Mouse (Mus musculus): ENCODE results near the gene Itih2. TPM values are rescaled to one million over a fixed set of nuclear protein-coding genes. Genes with fewer than 3 reads are reported as not detected.

Gene Itih2
- polyA plus RNA-seq, 1 experiment = 0.23 TPM

DNA sequence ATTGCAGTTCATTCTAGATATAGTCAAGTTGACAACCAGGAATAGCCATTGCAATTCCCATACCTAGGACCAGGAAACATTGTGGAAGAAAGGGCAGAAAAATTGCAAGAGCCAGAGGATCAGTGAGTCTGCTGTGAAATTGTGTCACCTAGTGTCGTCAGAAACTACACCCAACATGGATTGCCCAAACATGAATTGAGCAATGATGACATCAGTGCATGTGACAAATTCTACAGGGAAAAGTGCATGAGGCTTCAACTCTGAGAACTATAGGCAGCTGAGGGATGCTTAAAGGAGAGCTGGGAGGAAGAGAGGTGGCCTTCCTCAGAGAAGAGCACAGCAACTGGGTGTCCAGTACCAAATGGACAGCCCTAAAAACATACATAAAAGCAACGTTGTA lies 6.1 kb upstream of the Itih2 start:
- Histone ChIP-seq H3K36me3 (ENCODE audit: control insufficient read depth, insufficient read depth, low read length) (no peaks in the 10 kb centered on the region), H3K4me1 (replicated peaks; ENCODE audit: control insufficient read depth, insufficient read depth, low read length) (no peaks in the 10 kb centered on the region), H3K27ac (ENCODE audit: control insufficient read depth, insufficient read depth, low read length) (no peak overlapping the region), H3K4me3 (ENCODE audit: control insufficient read depth, insufficient read depth, low read length) (no peak overlapping the region), H3K27me3 (ENCODE audit: control insufficient read depth, insufficient read depth, low read length) (no peaks in the 10 kb centered on the region)
- WGBS = 92% methylated on average over 2 of the region's 2 CpGs
- no peak for DNase-seq
- TF ChIP-seq POLR2A (IDR thresholded peaks at IDR 0.05; ENCODE audit: control insufficient read depth, extremely low read depth, insufficient read depth, low read length, poor library complexity) (no peak), CTCF (IDR thresholded peaks at IDR 0.05; ENCODE audit: borderline replicate concordance, control insufficient read depth, extremely low read depth, insufficient read depth, low read length, poor library complexity) (no peak)

- no peak for TF ChIP-seq CTCF (IDR thresholded peaks at IDR 0.05; ENCODE audit: borderline replicate concordance, control insufficient read depth, extremely low read depth, insufficient read depth, low read length, poor library complexity)
- no peak for TF ChIP-seq POLR2A (IDR thresholded peaks at IDR 0.05; ENCODE audit: control insufficient read depth, extremely low read depth, insufficient read depth, low read length, poor library complexity)
- DNase-seq = no peak
- Histone ChIP-seq H3K27me3 (ENCODE audit: control insufficient read depth, insufficient read depth, low read length) (no peaks in the 10 kb centered on the region), H3K27ac (ENCODE audit: control insufficient read depth, insufficient read depth, low read length) (no peak overlapping the region), H3K4me1 (replicated peaks; ENCODE audit: control insufficient read depth, insufficient read depth, low read length) (no peaks in the 10 kb centered on the region), H3K36me3 (ENCODE audit: control insufficient read depth, insufficient read depth, low read length) (no peaks in the 10 kb centered on the region), H3K4me3 (ENCODE audit: control insufficient read depth, insufficient read depth, low read length) (no peak overlapping the region)
- 87% methylated on average over 6 of the region's 6 CpGs for WGBS
Measured at GRCm38 (mm10) chr2:10133941-10134340, 2.7 kb upstream of the Itih2 start.

GRCm38 (mm10) chr2:10132128-10132527 lies 932 bp upstream of the Itih2 start:
- H3K4me1 ChIP-seq (replicated peaks; ENCODE audit: control insufficient read depth, insufficient read depth, low read length) = no peaks in the 10 kb centered on the region
- no peak overlapping the region for H3K4me3 ChIP-seq (ENCODE audit: control insufficient read depth, insufficient read depth, low read length)
- H3K27ac ChIP-seq (ENCODE audit: control insufficient read depth, insufficient read depth, low read length) = no peak overlapping the region
- WGBS = 95% methylated on average over 1 of the region's 1 CpGs
- no peak for DNase-seq
- TF ChIP-seq CTCF (IDR thresholded peaks at IDR 0.05; ENCODE audit: borderline replicate concordance, control insufficient read depth, extremely low read depth, insufficient read depth, low read length, poor library complexity) (no peak), POLR2A (IDR thresholded peaks at IDR 0.05; ENCODE audit: control insufficient read depth, extremely low read depth, insufficient read depth, low read length, poor library complexity) (no peak)
- H3K36me3 ChIP-seq (ENCODE audit: control insufficient read depth, insufficient read depth, low read length) = no peaks in the 10 kb centered on the region
- no peaks in the 10 kb centered on the region for H3K27me3 ChIP-seq (ENCODE audit: control insufficient read depth, insufficient read depth, low read length)

- no peak for DNase-seq
- no peaks in the 10 kb centered on the region for H3K4me1 ChIP-seq (replicated peaks; ENCODE audit: control insufficient read depth, insufficient read depth, low read length)
- TF ChIP-seq POLR2A (IDR thresholded peaks at IDR 0.05; ENCODE audit: control insufficient read depth, extremely low read depth, insufficient read depth, low read length, poor library complexity) (no peak), CTCF (IDR thresholded peaks at IDR 0.05; ENCODE audit: borderline replicate concordance, control insufficient read depth, extremely low read depth, insufficient read depth, low read length, poor library complexity) (no peak)
- WGBS = 83% methylated on average over 8 of the region's 8 CpGs
- no peaks in the 10 kb centered on the region for H3K36me3 ChIP-seq (ENCODE audit: control insufficient read depth, insufficient read depth, low read length)
- H3K27me3 ChIP-seq (ENCODE audit: control insufficient read depth, insufficient read depth, low read length) = no peaks in the 10 kb centered on the region
- no peak overlapping the region for H3K27ac ChIP-seq (ENCODE audit: control insufficient read depth, insufficient read depth, low read length)
- no peak overlapping the region for H3K4me3 ChIP-seq (ENCODE audit: control insufficient read depth, insufficient read depth, low read length)
Measured at GRCm38 (mm10) chr2:10130341-10130990, 730 bp downstream of the Itih2 start.

DNA sequence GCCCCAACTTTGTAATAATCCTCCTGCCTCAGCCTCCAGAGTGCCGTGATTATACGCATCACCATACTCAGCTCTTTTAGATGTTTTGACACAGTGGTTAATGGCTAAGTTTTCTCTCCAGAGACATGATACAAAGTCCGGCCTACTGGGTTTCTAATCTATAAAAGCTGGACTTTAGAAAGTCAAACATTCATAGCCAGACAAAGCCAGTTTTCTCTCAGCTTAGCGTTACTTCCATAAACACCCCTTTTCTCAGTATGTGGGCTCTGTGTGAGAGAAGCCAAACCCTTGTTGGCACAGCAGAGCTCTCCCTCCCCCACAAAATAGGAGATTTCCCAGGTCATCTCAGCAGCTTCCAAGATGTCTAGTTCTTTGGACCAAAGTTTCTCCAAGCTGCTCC lies 2.6 kb downstream of the Itih2 start:
- Histone ChIP-seq H3K4me1 (replicated peaks; ENCODE audit: control insufficient read depth, insufficient read depth, low read length) (no peaks in the 10 kb centered on the region), H3K27ac (ENCODE audit: control insufficient read depth, insufficient read depth, low read length) (no peak overlapping the region), H3K36me3 (ENCODE audit: control insufficient read depth, insufficient read depth, low read length) (no peaks in the 10 kb centered on the region), H3K4me3 (ENCODE audit: control insufficient read depth, insufficient read depth, low read length) (no peak overlapping the region), H3K27me3 (ENCODE audit: control insufficient read depth, insufficient read depth, low read length) (no peaks in the 10 kb centered on the region)
- no peak for DNase-seq
- TF ChIP-seq POLR2A (IDR thresholded peaks at IDR 0.05; ENCODE audit: control insufficient read depth, extremely low read depth, insufficient read depth, low read length, poor library complexity) = no peak
- TF ChIP-seq CTCF (IDR thresholded peaks at IDR 0.05; ENCODE audit: borderline replicate concordance, control insufficient read depth, extremely low read depth, insufficient read depth, low read length, poor library complexity) = no peak
- WGBS = 96% methylated on average over 4 of the region's 4 CpGs

DNA sequence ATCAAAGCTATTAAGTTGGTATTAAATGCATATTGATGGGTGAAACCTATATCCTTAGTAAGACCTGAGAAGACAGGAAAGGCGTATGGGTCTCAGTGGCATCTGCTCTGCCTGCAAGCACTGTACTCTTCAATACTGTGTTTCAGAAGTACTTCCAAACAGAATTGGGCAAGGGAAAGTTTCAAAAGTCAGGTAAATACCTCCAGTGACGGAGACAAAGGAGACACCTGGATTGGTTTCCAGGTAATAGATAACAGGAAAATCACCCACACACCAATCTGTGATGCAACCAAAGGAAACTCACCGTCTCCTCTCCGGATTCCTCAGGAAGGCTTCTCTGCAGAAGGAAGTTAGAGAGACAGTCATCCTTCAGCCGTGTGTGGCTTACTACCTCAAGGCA lies 3.7 kb downstream of the Itih2 start:
- DNase-seq = no peak
- no peaks in the 10 kb centered on the region for H3K4me1 ChIP-seq (replicated peaks; ENCODE audit: control insufficient read depth, insufficient read depth, low read length)
- no peak overlapping the region for H3K27ac ChIP-seq (ENCODE audit: control insufficient read depth, insufficient read depth, low read length)
- H3K36me3 ChIP-seq (ENCODE audit: control insufficient read depth, insufficient read depth, low read length) = no peaks in the 10 kb centered on the region
- H3K4me3 ChIP-seq (ENCODE audit: control insufficient read depth, insufficient read depth, low read length) = no peak overlapping the region
- no peak for TF ChIP-seq POLR2A (IDR thresholded peaks at IDR 0.05; ENCODE audit: control insufficient read depth, extremely low read depth, insufficient read depth, low read length, poor library complexity)
- no peak for TF ChIP-seq CTCF (IDR thresholded peaks at IDR 0.05; ENCODE audit: borderline replicate concordance, control insufficient read depth, extremely low read depth, insufficient read depth, low read length, poor library complexity)
- 93% methylated on average over 5 of the region's 5 CpGs for WGBS
- H3K27me3 ChIP-seq (ENCODE audit: control insufficient read depth, insufficient read depth, low read length) = no peaks in the 10 kb centered on the region

DNA sequence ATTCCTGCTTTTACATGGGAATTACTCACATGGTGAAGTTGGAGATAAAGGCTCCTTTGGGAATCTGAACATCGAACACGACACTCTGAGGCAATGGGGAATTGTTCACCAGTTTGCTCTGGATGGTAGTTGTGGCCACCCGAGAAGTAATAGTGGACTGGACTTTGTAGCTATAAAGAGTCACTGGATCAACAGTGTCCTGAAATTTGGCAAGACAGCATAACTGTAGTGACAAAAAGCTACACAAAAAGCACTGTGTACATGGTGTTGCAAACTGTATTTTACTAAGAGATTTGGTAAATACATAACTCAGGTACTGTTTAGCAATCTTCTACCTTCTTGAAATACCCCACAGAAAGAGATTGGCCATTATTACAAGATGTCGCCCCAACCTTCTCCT lies 5.1 kb downstream of the Itih2 start:
- WGBS = 94% methylated on average over 4 of the region's 4 CpGs
- Histone ChIP-seq H3K27ac (ENCODE audit: control insufficient read depth, insufficient read depth, low read length) (no peak overlapping the region), H3K27me3 (ENCODE audit: control insufficient read depth, insufficient read depth, low read length) (no peaks in the 10 kb centered on the region), H3K4me3 (ENCODE audit: control insufficient read depth, insufficient read depth, low read length) (no peak overlapping the region), H3K4me1 (replicated peaks; ENCODE audit: control insufficient read depth, insufficient read depth, low read length) (no peaks in the 10 kb centered on the region), H3K36me3 (ENCODE audit: control insufficient read depth, insufficient read depth, low read length) (no peaks in the 10 kb centered on the region)
- TF ChIP-seq POLR2A (IDR thresholded peaks at IDR 0.05; ENCODE audit: control insufficient read depth, extremely low read depth, insufficient read depth, low read length, poor library complexity) (no peak), CTCF (IDR thresholded peaks at IDR 0.05; ENCODE audit: borderline replicate concordance, control insufficient read depth, extremely low read depth, insufficient read depth, low read length, poor library complexity) (no peak)
- no peak for DNase-seq
